Mouse (Mus musculus) forebrain, embryonic 11.5 days (tissue): ENCODE data around the gene Gab1. TPM values are rescaled to one million over a fixed set of nuclear protein-coding genes. Genes with fewer than 3 reads are reported as not detected.
A peak's percentile ranks its signal among the peaks of the same experiment; 100 is the strongest.

Experiments
- ATAC-seq: fragments of 200-750 bp; cut with Nextera tagmentation; replicated peaks from 2 replicates; pipeline ENCODE4 v1.8.0; 2017; ENCODE audit warnings: moderate TSS enrichment; ENCODE audit not compliant: low FRiP score
- DNase-seq: peaks from one replicate; pipeline ENCODE4 v3.0.0-alpha.2; 2017; ENCODE audit warnings: low spot score
- H3K27ac ChIP-seq: fragments of 300-500 bp; sonication (generic); 2 replicates; pipeline ENCODE4 v1.5.1; 2014; ENCODE audit warnings: low read depth, low read length
- H3K27me3 ChIP-seq: fragments of 300-500 bp; sonication (generic); 2 replicates; pipeline ENCODE4 v1.6.1; 2014; ENCODE audit warnings: mild to moderate bottlenecking, low read length, mixed read lengths; ENCODE audit not compliant: control insufficient read depth, insufficient read depth
- H3K36me3 ChIP-seq: fragments of 300-500 bp; sonication (generic); 2 replicates; pipeline ENCODE4 v1.6.1; 2014; ENCODE audit warnings: mild to moderate bottlenecking, low read length, moderate library complexity, mixed read lengths; ENCODE audit not compliant: control insufficient read depth, insufficient read depth
- H3K4me1 ChIP-seq: fragments of 300-500 bp; sonication (generic); replicated peaks from 2 replicates; pipeline ENCODE4 v1.6.1; 2014; ENCODE audit warnings: low read length, mixed read lengths; ENCODE audit not compliant: control insufficient read depth, insufficient read depth
- H3K4me2 ChIP-seq: fragments of 300-500 bp; sonication (generic); 2 replicates; pipeline ENCODE4 v1.6.1; 2014; ENCODE audit warnings: low read depth, mild to moderate bottlenecking, low read length, moderate library complexity, mixed read lengths; ENCODE audit not compliant: severe bottlenecking
- H3K4me3 ChIP-seq: fragments of 300-500 bp; sonication (generic); 2 replicates; pipeline ENCODE4 v1.5.1; 2014; ENCODE audit warnings: low read depth, low read length
- H3K9ac ChIP-seq: fragments of 300-500 bp; sonication (generic); 2 replicates; pipeline ENCODE4 v1.6.1; 2014; ENCODE audit warnings: low read length
- H3K9me3 ChIP-seq: fragments of 300-500 bp; sonication (generic); 2 replicates; pipeline ENCODE4 v1.6.1; 2016; ENCODE audit warnings: low read length, mixed read lengths; ENCODE audit not compliant: control insufficient read depth
- WGBS: fragments of 180-500 bp; shearing (Covaris S2); extraction: QIAGEN DNeasy Blood & Tissue Kit; methylation state at CpG from one replicate; pipeline ENCODE4 v1.1.7; 2014; 5-methylcytosine and 5-hydroxymethylcytosine counted together
- polyA plus RNA-seq: library from polyadenylated mRNA; unstranded; fragments of >200 nt; fragmentation: Nextera tagmentation; extraction: Ambion mirVana; gene quantifications from 2 replicates; pipeline ENCODE4 v1.2.1, GENCODE M21; 2014

Gab1 gene
- polyA plus RNA-seq, 1 experiment from 2014 or later = 19.1 TPM

- no peak for ATAC-seq
- H3K36me3 ChIP-seq = no peaks in the 10 kb centered on the region
Measured at GRCm38 (mm10) chr8:80784559-80784958, 95.8 kb downstream of the Gab1 start.

GRCm38 (mm10) chr8:80783271-80783670 is 97.0 kb downstream of the Gab1 start:
- no peaks in the 10 kb centered on the region for H3K9me3 ChIP-seq
- no peaks in the 10 kb centered on the region for H3K4me1 ChIP-seq
- H3K27me3 ChIP-seq = no peaks in the 10 kb centered on the region
- DNase-seq = no peak
- ATAC-seq = no peak
- no peak overlapping the region for H3K4me3 ChIP-seq
- H3K4me2 ChIP-seq = no peak overlapping the region
- no peaks in the 10 kb centered on the region for H3K36me3 ChIP-seq
- WGBS = 87% methylated on average over 4 of the region's 4 CpGs
- no peak overlapping the region for H3K27ac ChIP-seq
- H3K9ac ChIP-seq = no peak overlapping the region

More at GRCm38 (mm10) chr8:80784559-80784958, 95.8 kb downstream of the Gab1 start:
- WGBS = 91% methylated on average over 9 of the region's 9 CpGs
- DNase-seq = no peak
- no peak overlapping the region for H3K4me2 ChIP-seq
- H3K4me3 ChIP-seq = no peak overlapping the region
- no peaks in the 10 kb centered on the region for H3K4me1 ChIP-seq
- no peaks in the 10 kb centered on the region for H3K9me3 ChIP-seq
- H3K27me3 ChIP-seq = no peaks in the 10 kb centered on the region
- H3K9ac ChIP-seq = no peak overlapping the region
- H3K27ac ChIP-seq = no peak overlapping the region

GRCm38 (mm10) chr8:80781338-80781737 is 99.0 kb downstream of the Gab1 start:
- H3K9ac ChIP-seq = no peak overlapping the region
- 83% methylated on average over 10 of the region's 10 CpGs for WGBS

GRCm38 (mm10) chr8:80780271-80780670 is 100.0 kb downstream of the Gab1 start:
- no peaks in the 10 kb centered on the region for H3K36me3 ChIP-seq
- 90% methylated on average over 4 of the region's 4 CpGs for WGBS

More at GRCm38 (mm10) chr8:80781338-80781737, 99.0 kb downstream of the Gab1 start:
- H3K4me2 ChIP-seq = no peak overlapping the region
- H3K27ac ChIP-seq = no peak overlapping the region
- H3K9me3 ChIP-seq = no peaks in the 10 kb centered on the region
- no peak for DNase-seq
- H3K4me3 ChIP-seq = no peak overlapping the region
- no peaks in the 10 kb centered on the region for H3K27me3 ChIP-seq
- no peaks in the 10 kb centered on the region for H3K4me1 ChIP-seq
- no peak for ATAC-seq
- H3K36me3 ChIP-seq = no peaks in the 10 kb centered on the region

GRCm38 (mm10) chr8:80776436-80776835 is 103.9 kb downstream of the Gab1 start:
- H3K36me3 ChIP-seq = no peaks in the 10 kb centered on the region
- H3K4me3 ChIP-seq = no peak overlapping the region
- no peaks in the 10 kb centered on the region for H3K9me3 ChIP-seq
- 72% methylated on average over 8 of the region's 8 CpGs for WGBS
- DNase-seq = no peak
- ATAC-seq = no peak
- no peak overlapping the region for H3K4me2 ChIP-seq
- H3K27ac ChIP-seq = no peak overlapping the region
- H3K4me1 ChIP-seq = no peaks in the 10 kb centered on the region
- H3K9ac ChIP-seq = no peak overlapping the region
- no peaks in the 10 kb centered on the region for H3K27me3 ChIP-seq

More at GRCm38 (mm10) chr8:80780271-80780670, 100.0 kb downstream of the Gab1 start:
- H3K27ac ChIP-seq = no peak overlapping the region
- no peaks in the 10 kb centered on the region for H3K9me3 ChIP-seq
- H3K4me2 ChIP-seq = no peak overlapping the region
- DNase-seq (no peak), ATAC-seq (no peak)
- H3K4me1 ChIP-seq = no peaks in the 10 kb centered on the region
- no peaks in the 10 kb centered on the region for H3K27me3 ChIP-seq
- no peak overlapping the region for H3K4me3 ChIP-seq
- no peak overlapping the region for H3K9ac ChIP-seq

- no peaks in the 10 kb centered on the region for H3K27me3 ChIP-seq
- H3K27ac ChIP-seq = no peak overlapping the region
- no peak overlapping the region for H3K4me2 ChIP-seq
- no peaks in the 10 kb centered on the region for H3K9me3 ChIP-seq
- no peaks in the 10 kb centered on the region for H3K4me1 ChIP-seq
- ATAC-seq (no peak), DNase-seq (no peak)
- H3K36me3 ChIP-seq = no peaks in the 10 kb centered on the region
- no peak overlapping the region for H3K9ac ChIP-seq
- 95% methylated on average over 4 of the region's 4 CpGs for WGBS
- no peak overlapping the region for H3K4me3 ChIP-seq
Measured at GRCm38 (mm10) chr8:80772732-80773460, 107.4 kb downstream of the Gab1 start.

- no peak overlapping the region for H3K9ac ChIP-seq
- H3K4me3 ChIP-seq = no peak overlapping the region
- no peaks in the 10 kb centered on the region for H3K27me3 ChIP-seq
- H3K27ac ChIP-seq = no peak overlapping the region
- H3K36me3 ChIP-seq = no peaks in the 10 kb centered on the region; the same call in 1 of the 2 replicates
- no peaks in the 10 kb centered on the region for H3K4me1 ChIP-seq
- WGBS = 95% methylated on average over 6 of the region's 6 CpGs
- no peak for ATAC-seq
- H3K4me2 ChIP-seq = no peak overlapping the region
- DNase-seq = no peak
- H3K9me3 ChIP-seq = no peaks in the 10 kb centered on the region
Measured at GRCm38 (mm10) chr8:80768451-80768850, 111.9 kb downstream of the Gab1 start.

- no peaks in the 10 kb centered on the region for H3K27me3 ChIP-seq
- H3K9ac ChIP-seq = no peak overlapping the region
- H3K36me3 ChIP-seq = no peaks in the 10 kb centered on the region
- 34% methylated on average over 9 of the region's 9 CpGs for WGBS
- ATAC-seq (peak; percentile 81), DNase-seq (peak; percentile 91)
- no peaks in the 10 kb centered on the region for H3K4me1 ChIP-seq
- no peak overlapping the region for H3K27ac ChIP-seq
- no peaks in the 10 kb centered on the region for H3K9me3 ChIP-seq
- H3K4me3 ChIP-seq = no peak overlapping the region
- H3K4me2 ChIP-seq = no peak overlapping the region
Measured at GRCm38 (mm10) chr8:80753017-80753715, 127.2 kb downstream of the Gab1 start.
